Mouse (Mus musculus) T-cell, adult 2 months (primary cell): ENCODE results near the gene Rtcb.
A peak's percentile ranks its signal among the peaks of the same experiment; 100 is the strongest.

Experiments
- DNase-seq: peaks from one replicate; pipeline ENCODE4 v3.0.0; 2022; ENCODE audit warnings: low spot score

The Rtcb gene

GRCm38 (mm10) chr10:85957464-85957950 is at the start of gene Rtcb:
TSS of gene Rtcb (minus strand) at chr10:85957823.
- DNase-seq = peak; percentile 95

DNA sequence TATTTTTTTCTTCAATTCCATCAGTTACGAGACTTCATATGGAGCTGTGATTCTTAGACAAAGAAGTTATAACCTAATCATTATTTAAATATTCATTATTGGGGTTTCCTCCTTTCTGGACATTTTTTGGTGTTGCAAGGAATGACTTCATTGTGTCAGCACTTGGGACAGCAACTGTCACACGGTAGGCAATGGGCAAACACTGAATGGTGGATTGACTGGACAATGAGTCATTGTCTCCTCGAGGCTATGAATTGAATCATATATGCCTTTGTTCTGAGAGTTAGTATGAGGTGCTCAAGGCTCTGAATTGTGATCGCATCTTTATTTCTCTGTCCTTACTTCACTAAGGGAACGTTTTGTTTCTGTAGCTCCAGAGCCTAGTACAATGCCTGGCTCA is 48.8 kb upstream of the Rtcb start:
- no peak for DNase-seq

DNA sequence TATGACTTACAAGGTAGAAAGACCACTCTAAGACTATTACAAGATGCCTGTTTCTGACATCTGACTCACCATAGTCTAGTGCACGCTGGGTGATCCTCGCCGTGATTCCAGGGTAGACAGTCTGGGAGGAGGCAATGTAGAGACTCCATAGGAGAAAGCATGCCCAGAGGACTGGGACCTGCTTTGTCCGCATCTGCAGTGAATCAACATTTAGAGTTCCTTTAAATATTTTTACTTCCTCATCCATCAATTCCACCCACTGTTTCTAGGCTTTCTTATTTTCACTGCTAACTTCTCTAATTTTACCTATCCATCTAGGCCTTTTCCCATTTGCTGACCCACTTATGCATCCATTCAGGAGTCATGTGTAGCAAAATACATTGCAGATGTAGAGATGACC is 42.8 kb upstream of the Rtcb start:
- no peak for DNase-seq

DNA sequence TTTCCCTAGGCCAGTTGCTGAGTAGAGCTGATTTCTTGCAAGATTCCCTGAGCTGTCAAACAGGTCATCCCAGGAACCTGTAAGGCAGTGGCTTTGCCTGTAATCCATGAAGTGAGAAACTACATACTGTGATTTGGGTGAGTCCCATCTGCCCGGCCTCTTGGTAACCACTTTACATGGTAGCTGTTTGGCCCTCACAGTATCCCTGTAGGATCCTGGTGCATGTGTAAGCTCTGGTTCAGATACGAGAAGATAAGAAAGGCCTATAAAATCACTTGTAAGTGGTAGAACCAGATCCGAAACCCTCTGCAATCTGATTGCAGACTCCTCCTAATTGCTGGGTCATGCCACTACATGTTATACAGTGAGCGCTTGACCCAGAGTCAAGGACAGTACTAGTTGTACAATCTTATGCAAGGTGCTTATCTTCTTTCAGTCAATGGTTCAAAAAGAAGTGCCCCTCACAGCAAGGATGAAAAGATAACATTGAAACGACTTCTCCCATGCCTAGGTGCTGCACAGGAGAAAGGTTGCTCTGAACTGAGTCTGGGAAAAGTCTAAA is 37.0 kb upstream of the Rtcb start:
- DNase-seq = no peak

GRCm38 (mm10) chr10:85993836-85994235 is 36.2 kb upstream of the Rtcb start:
- no peak for DNase-seq

DNA sequence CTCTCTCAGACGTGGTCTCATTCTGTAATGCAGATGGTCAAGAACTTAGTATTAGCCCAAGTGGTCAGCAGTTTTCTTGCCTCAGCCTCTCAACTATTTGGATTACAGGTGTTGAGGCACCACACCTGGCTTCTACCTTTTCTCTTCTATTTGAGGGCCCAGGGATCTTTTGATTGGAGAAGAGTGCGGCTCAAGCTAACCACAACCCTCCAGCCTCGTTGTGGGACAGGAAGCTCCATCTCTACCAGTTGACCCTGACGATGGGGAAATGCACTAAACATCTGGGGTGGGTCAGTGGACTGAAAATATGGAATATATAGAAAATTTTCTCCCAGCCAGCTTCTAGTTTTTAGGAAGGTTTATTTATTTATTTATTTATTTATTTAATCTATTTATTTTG is 34.8 kb upstream of the Rtcb start:
- DNase-seq = no peak

GRCm38 (mm10) chr10:85989412-85990115 is 31.9 kb upstream of the Rtcb start:
- no peak for DNase-seq

- no peak for DNase-seq
These were observed 15.3 kb upstream of the Rtcb start for GRCm38 (mm10) chr10:85972915-85973314.

DNA sequence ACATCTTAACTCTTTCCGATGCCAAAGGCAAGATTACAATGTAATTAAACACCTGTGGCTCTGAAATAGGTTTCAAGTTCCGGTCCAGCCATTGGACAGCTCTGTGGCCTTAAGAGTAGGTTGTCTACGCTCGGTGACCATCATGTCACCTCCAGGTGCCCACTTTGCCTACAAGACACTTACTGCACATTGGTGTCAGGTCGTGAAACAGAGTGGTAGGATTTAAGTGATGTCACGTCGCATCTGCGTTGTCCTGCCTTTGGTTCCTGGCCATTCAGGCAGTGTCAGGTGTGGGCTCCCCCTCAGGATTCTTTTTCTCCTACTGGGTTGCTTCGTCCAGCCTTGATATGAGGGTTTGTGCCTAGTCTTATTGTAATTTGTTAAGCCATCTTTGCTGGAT is 14.2 kb upstream of the Rtcb start:
- no peak for DNase-seq

DNA sequence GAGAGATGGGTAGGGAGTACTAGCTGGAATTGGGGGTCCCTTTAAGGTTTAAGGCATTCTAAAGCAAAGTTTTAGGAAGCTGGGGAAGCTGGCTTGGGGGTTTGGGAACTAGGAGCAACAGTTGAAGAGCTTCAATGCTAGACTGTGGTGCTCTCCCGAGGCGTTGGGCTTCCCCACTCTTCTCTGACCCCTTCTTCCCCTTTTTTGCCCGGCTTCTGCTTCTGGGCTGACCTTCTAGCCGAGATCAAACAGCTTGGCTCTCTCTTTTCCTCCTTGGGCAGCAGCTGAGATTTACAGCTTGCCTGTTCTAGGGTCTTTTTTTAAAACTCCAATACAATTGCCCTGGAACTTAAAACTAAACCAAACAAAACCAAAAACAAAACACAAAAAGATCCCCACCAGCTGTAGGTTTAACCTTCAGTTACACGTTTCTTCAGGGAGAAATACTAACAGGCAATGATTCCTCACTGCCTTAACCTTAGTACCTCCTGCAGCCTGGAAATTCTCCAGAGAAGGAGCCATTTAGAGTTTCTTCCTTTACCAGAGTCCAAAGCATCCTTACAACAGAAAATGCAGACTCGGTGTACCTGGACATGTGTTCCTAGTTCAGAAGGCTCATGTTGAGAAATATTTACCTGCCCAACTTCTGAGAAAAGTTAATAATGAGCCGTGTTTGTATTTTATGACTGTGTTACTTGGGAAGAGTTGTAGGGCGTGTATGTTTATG is 12.4 kb upstream of the Rtcb start:
- DNase-seq = no peak

DNA sequence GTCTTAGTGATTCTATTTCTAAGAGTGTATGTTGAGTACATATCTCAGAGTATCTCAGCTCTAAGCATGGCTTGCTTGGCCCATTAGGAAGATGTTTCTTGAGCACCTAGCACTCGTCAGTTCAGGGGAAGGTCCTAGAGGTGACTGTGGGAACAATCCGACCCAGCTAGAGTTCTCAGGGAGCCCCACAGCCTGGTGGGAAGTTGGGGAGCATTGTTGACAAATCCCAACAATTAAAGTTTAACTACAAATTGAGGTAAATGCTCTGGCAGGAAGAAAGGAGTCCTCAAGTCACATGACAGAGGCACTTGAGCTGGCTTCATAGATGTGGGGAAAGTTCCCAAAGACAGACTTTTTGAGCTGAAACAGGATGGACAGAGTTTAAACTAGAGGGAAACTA is 11.1 kb upstream of the Rtcb start:
- no peak for DNase-seq

DNA sequence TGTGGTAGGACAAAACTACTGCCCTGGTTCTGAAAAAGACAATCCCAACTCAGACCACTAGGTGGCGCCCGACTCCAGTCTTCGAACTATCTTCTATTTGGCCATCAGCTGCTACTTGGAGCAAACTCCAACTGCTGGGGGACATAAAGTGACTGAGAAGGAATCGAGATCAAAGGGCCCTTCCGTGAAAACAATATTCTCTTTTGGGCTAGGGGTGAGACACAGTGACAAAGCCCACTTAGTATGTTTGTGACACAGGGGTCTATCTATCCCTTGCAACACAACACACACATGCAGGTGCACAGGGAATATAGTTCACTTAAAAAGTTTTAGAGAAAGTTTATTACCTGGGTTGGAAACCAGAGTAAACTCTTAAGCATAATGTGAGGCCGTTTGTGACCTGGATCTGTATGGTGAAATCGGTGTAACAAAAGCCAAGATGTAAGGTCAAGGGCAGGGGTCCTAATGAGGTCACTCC is 10.6 kb upstream of the Rtcb start:
- peak; percentile 48 for DNase-seq

GRCm38 (mm10) chr10:85967411-85968156 is 10.0 kb upstream of the Rtcb start:
- no peak for DNase-seq

- no peak for DNase-seq
These were observed 8.9 kb upstream of the Rtcb start for GRCm38 (mm10) chr10:85966476-85966875.

DNA sequence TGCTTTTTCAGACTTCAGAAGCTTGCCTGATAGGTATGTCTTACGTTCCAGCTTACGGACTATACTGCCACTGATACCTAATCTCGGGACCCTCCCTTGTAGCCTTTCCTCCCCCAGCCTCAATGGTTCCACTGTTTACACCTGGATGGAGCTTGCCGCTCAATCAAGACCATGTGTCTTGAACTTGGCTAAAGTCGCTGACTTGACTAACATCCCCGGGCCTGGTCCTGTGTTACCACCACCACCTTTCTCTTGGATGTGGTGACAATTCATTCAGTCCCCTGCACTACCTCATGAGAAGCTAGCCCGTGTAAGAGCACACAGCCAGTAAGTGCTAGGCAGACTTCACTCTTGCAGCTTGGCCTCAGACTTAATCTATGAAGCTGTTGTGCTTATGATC is 6.7 kb upstream of the Rtcb start:
- no peak for DNase-seq

DNA sequence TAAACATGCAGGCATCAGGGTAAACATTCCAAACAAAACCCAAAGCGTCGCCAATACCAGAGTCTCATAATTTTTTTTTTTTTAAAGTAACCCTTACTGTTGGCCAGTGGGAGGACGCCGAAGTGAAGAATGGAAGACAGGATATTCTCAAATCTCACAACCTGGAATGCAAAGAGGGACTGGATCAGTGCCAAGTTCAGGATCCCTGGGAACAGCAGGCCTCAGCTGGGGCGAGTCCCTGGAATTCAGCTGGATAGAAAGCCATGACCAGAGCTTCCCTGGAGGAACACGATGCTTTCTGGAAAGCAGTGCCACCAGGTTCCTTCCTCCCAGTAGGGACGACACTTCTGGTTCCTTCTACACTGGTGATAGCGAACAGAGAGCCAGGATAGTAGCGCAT is 5.3 kb upstream of the Rtcb start:
- no peak for DNase-seq

GRCm38 (mm10) chr10:85956871-85957419 is 678 bp downstream of the Rtcb start:
- DNase-seq = no peak

DNA sequence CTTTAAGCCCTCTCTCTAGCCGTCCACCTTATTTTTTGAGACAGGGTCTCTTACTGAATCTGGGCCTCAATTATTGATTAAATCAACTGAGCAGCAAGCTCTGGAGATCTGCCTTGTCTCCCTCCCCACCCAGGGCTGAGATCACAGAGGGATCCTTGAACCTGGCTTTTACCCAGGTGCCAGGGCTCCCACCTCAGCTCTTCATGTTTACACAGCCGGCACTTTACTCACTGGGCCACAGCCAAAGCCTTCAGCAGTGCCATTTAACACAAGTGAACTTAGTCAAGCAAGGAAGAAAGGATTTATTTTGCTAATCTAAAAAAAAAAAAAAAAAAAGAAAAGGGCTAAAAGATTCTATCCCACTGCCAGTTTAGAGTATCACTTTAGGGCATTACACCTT is 3.2 kb downstream of the Rtcb start:
- no peak for DNase-seq

DNA sequence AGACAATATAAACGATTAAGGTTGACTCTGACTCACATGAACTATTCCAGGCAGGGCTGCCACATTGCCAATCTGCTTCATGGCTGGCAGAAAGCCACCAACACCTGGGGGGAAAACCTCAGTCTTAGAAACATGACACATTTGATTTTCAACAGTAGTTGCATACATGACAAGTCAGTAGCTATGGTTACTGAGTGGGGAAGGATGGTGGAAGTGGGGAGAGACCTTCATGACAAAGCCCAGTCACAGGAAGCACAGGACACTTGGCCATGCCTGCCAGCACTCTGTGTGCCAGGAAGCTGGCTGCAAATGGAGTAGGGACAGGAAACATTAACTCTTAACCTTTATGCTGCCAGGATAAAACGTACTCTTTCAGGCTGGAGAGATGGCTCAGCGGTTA is 4.2 kb downstream of the Rtcb start:
- DNase-seq = no peak

- DNase-seq = no peak
These were observed 5.7 kb downstream of the Rtcb start for GRCm38 (mm10) chr10:85951765-85952443.

GRCm38 (mm10) chr10:85948483-85949196 is 9.0 kb downstream of the Rtcb start:
- no peak for DNase-seq
